Mouse (Mus musculus): ENCODE data around the gene Kcnk10.

DNA sequence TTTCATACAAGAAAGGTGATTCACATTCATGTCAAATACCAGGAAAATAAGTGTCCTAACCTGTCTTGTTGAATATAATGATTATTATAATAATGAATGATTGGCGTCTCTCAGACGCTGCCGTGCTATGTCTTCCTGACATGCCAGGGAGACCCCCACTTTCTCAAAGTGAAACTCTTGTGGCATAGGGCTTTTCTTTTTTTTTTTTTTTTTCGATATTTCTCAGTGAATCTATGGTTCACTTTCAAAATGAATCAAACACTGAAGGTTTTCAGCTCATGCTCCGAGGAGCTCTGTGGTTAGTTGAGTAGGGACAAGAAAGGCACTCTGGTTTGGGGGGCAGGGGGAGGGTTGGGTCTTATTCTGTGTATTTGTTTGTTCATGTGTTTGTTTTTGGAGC, 22.8 kb upstream of the Kcnk10 start:
- TF ChIP-seq CTCF (IDR thresholded peaks at IDR 0.05; ENCODE audit: low read depth) (no peak), EP300 (IDR thresholded peaks at IDR 0.05; ENCODE audit: low read depth) (no peak)

Data from liver, postnatal 0 days (tissue).